Mouse (Mus musculus) olfactory bulb, adult 2 months (tissue): Measurements from ENCODE around the gene Ciz1.
A peak's percentile ranks its signal among the peaks of the same experiment; 100 is the strongest.

Experiments used
- CTCF ChIP-seq: fragments of 200-500 bp; IDR thresholded peaks from 2 replicates; pipeline ENCODE4 v1.5.1; 2012; ENCODE audit warnings: low read depth, mild to moderate bottlenecking, low read length, moderate library complexity; ENCODE audit not compliant: insufficient read depth
- POLR2A ChIP-seq: fragments of 200-500 bp; IDR thresholded peaks from 2 replicates; pipeline ENCODE4 v1.6.1; 2012; ENCODE audit warnings: mild to moderate bottlenecking, low read depth, low read length, moderate library complexity; ENCODE audit not compliant: insufficient read depth

DNA sequence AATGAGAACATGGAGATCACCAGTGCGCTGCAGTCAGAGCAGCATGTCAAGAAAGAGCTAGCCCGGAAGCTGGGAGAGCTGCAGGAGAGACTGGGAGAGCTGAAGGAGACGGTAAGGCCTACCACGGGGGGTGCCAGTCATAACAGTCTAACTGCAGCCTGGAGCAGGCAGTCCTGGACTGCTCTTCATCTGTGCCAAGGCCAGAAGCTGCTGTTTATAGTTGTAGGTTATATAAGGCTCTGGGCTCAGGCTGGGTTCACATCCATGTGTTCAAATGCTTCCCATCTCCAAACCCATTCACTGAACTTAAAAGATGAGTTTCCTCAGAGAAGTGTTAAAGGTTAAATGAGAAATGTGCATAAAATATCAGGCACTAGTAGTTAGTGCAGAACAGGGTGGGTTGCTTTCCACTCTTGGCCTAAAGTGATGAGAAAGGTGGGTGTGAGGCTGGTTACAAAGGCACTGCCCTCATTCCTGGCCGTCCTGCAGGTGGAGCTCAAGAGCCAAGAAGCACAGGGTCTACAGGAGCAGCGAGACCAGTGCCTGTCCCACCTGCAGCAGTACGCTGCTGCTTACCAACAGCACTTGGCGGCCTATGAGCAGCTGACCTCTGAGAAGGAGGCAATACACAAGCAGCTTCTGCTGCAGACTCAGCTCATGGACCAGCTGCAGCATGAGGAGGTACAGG is 47.8 kb upstream of the Ciz1 start:
- no peak for TF ChIP-seq POLR2A
- peak; percentile 60; the same call in 1 of the 2 replicates for TF ChIP-seq CTCF
